Mouse (Mus musculus) layer of hippocampus, adult 9-11 months (tissue): ENCODE measurements at regions not wholly inside any gene's neighbourhood (a gene's known extent, or its start where the extent isn't known, plus 50 kb on each side); places are given as distances from the start of the nearest gene placed in this dataset.

Source experiments
- DNase-seq: peaks from one replicate; pipeline ENCODE4 v3.0.0; 2022

DNA sequence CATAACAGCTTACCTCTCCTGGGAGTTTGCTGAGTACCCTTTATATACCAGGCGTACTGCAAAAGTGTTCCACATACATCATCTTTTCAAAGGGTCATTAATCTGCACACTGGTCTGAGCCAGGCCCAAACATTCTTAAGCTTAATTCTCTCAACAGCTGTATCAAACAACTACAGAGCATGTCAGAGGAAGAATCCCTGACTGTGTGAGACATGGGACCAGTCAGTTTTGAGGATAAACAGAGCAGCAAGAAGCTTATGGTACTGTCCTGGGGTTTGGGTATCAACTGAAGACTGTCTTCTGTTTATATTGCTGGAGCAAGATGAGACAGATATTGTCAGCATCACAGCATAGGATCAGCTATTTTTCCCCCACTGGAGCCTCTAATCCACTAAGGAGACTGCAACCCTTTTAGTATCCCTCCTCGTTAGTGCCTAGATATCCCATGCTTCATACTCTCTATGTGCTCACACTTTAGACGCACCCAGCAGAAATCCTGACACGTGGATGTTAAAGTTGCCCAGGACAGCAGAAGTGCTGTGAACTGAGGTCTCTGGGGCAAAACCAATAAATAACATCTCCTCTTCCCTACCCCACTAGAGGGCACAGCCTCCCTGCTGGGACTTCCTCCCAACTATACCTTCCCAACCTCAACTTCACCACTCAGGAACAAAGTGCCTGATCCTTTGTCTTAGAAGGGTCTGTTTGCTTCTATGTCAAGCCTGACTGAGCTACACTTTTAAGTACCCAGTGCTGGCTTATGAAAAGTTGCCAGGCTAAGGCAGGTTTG, 271.6 kb downstream of the Gm826 start:
- DNase-seq, result no peak

- no peak for DNase-seq
These were observed 273.9 kb downstream of the Gm826 start for GRCm38 (mm10) chr2:160060091-160060490.

DNA sequence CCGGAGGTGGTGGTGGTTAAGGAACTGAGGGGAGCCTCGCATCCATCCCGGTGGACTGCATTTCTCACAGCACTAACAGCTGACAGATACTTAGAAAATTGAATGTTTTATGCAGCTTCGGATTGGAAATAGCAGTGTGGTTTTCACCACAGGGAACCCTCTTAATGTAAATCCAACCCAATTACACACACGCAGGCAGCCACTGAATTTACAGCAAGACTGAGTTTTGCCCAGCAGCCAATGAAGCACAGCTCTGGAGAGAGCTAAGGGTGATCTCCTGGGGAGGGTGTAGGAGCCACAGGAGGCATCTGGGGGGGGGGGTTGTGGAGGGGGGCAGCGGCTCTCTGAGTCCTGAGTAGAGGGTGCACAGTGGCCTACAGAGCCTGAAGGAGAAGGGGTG, 276.8 kb downstream of the Gm826 start:
- no peak for DNase-seq

- no peak for DNase-seq
These were observed 279.6 kb downstream of the Gm826 start for GRCm38 (mm10) chr2:160054411-160054810.

DNA sequence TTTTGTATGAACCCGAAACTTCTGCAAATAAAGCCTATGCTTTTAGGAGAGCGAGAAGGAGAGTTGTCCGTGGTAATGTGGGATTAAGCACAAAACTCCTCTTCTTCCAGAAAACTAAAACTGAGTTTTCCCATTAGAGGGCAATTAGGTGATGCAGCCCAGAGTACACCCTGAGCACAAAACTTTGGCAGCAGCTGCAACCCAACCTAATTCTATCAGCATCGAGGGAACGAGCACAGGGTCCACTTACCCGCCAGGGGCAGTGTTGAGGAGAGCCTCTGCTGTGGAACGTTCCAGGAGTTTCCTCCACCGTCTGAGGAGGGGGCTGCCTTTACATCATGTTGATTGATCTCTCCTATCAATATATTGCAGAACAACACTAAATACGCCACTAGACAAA, 285.7 kb downstream of the Gm826 start:
- no peak for DNase-seq

- DNase-seq, result no peak
These were observed 286.9 kb downstream of the Gm826 start for GRCm38 (mm10) chr2:160046881-160047543.

DNA sequence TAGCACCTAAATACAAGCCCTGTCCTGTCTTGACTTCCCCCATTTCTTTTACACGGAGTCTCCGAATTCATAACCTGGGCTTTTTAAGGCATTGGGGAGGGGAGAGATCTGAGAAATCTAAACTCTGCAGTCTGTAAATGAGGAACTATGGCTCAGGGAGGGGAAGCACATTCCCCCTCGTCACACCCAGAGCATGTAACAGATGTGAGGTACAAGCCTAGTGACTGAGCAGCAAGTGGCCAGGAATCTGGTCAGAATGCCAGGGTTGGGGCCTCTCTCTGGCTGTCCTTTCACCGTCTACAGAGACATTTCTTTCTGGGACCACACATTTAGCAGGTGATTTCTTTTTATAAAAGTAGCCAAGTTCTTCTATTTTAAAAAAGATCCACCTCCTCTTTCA, 289.4 kb downstream of the Gm826 start:
- peak; percentile 56 for DNase-seq

GRCm38 (mm10) chr2:160044184-160044583, 289.8 kb downstream of the Gm826 start:
- DNase-seq, result no peak

DNA sequence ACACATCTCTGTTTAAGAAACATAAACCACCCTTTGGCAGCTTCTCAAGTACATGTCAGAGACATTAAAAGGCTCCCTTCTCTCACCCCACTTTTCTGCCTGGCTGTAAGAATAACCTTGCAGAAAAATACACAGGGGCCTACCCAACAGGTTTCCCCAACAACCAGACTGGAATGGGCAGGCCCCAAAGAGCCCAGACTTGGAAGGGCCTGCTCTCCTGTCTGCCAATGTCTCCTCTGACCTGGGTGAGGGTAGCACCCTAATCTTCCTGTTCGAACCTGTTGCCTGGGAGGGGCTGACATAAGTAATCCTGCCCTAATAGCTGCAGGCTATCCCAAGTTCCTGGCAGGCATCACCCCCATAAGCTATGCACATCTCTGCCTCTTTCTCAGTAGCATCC, 304.5 kb downstream of the Gm826 start:
- DNase-seq, result no peak

- no peak for DNase-seq
These were observed 305.5 kb downstream of the Gm826 start for GRCm38 (mm10) chr2:160028459-160028858.

DNA sequence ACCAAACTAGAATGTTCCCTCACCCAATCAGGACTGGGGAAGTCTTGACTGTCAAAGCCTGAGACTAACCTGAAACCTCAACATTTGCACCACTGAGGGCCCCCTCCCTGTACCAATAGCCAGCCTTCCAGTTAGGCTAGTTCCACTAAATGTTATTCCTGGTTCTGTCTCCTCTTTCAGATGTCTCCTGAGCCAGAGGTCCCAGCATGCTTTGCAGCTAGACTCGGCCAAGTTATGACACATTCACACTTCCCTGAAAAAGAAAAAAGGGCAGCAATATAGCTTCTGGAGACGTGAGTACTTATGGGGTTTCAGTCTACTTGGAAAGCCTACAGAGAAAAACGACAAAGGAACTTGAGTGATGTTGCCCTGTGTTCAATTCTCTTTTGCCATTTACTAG, 308.1 kb downstream of the Gm826 start:
- no peak for DNase-seq

DNA sequence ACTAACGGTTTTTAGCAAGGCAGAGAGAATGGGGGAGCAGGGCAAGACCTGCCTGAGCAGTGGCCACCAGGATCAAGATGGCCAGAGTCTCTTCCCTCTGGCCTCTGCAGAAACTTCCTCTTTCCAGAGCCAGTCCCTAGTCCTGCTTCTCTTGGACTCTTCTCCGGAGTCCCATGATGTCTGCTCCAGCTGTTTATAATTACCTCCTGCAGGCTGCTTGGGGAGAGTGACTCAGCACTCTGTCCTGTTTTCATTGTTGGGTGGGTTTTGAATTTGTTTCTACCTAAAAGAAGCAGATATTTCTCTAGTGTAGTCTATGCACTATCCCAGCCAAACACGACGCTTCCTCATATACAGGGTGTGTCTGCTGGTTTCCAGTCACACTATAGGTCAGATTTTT, 312.4 kb downstream of the Gm826 start:
- no peak for DNase-seq

- no peak for DNase-seq
These were observed 313.1 kb downstream of the Gm826 start for GRCm38 (mm10) chr2:160020876-160021275.

GRCm38 (mm10) chr2:160017020-160017812, 316.7 kb downstream of the Gm826 start:
- no peak for DNase-seq

- DNase-seq, result no peak
These were observed 322.5 kb downstream of the Gm826 start for GRCm38 (mm10) chr2:160011421-160011820.

DNA sequence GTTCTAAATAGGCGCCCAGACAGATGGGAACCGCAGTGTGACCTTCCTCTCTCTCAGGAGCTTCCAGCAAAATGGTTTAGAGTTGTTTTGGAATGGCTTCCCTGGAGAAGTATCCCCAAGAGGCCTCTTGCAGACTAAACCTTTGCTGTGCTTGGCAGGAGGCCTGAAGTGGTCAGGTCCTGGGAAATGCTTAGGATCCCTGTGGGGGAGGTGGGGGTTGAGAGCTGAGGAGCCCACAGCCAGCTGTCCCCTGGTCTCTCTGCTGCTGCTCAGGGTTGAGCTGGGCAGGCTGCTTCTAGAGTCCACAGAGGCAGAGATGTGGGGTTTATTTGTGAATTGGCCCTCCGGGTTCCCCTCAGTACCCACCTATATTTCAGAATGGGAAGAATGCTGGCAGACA, 331.3 kb downstream of the Gm826 start:
- DNase-seq, result no peak

DNA sequence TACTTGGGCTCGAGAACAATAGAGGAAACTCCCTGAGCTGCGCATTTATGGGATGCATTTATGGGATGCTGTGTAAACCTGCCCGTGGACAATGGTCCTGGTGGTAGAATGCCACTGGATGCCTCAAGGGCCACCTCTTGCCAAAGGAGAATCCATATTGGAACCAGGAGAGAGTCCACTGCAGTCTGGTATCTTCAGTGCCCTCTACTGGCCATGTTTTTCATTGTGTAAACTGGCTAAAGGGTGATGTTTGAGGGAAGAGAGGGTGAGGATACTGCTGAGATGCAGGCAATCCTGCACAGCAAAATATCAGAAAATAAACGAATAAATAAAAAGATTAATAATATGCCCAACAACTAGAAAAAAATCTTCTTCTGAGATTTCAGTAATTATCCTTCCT, 333.5 kb downstream of the Gm826 start:
- no peak for DNase-seq

- DNase-seq, result no peak
These were observed 336.6 kb downstream of the Gm826 start for GRCm38 (mm10) chr2:159997395-159997794.

DNA sequence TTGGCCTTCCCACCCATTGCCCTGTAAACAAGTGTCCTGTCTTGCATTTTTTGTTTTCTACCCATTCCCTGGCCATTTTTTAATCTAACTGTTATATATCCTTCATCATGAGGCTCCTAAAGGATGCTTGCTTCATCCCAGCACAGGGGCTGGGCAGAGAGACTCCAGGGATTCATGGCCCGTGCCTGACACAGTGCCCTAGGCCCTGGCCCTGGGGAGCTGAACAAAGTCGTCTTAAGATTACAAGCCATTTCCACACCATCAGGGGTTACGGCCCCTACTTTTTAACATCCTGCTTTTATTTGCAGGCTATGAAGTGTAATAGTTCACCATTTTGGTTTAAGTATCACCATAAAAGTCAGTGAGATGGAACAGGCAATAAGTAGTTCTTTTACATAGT, 339.5 kb downstream of the Gm826 start:
- no peak for DNase-seq

DNA sequence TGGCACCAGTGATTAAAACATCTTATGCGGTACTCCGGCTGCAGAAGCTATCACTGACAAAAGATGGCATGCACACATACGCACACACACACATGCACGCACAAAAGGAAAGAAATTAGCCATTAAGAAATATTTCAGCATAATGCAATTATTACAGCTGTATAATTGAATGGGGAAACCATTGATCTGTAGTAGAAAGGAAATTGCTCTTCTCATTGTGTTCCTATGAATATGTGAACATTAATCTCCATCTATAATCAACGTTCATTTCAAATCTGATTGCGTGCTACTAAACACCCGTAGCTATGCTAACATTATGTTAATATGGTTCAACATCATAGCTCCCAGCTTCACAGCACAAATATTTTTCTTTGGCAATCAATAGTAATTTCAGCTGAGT, 347.2 kb downstream of the Gm826 start:
- DNase-seq, result no peak

DNA sequence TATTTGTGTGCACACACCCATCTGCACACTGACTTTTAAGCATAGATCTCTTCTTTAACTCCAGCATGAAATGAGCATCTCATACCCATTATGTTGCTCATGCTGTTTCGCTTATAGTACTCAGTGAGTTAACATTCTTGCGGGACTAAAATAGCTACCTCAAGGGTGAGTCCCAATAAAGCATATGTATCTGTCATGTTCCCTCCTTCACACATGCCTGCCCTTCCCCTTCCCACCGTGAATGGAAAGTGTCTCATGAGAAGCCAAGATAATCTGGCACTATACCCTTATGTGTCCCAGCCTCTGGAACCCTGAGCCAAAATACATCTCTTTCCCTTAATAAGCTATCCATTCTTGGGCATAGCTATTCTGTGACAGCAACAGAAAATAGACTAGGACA, 352.3 kb downstream of the Gm826 start:
- no peak for DNase-seq

DNA sequence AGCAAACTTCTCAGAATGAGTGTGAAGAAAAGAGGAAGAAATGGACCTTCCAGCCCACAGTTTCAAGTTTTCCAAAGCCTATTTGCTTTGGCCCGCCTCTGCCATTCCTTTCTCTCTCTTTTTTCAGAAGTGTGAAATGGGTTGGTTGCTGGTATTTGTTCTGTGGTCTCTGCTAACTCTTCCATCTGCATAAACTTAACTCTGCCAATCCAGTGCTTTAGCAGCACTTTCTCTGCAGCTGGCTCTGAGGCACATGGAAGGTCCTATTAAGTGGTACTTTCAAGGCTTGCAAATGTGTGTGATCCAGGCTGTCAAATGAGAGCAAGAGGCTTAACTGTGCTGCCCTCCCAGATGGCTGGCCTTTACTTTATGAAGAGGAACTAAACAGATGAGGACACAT, 383.6 kb downstream of the Gm826 start:
- DNase-seq, result no peak

DNA sequence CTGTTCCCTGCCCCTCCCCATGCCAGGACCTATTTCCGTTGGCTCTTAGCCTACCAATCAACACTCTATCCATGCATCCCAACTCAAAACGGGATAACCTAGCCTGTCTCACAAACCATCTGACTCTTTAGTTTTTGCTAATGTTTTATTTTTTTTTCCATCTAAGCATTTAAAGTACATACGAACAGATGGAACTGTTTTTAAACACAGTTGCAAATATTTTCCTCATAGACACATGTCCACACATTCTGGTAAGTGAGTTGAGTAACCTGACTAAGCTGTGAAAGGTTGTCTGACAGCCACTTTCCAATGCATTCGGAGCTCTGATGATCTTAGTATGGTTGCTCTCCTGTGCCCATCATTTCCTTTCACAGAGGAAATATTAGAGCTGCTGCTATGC, 384.9 kb downstream of the Gm826 start:
- DNase-seq, result no peak

DNA sequence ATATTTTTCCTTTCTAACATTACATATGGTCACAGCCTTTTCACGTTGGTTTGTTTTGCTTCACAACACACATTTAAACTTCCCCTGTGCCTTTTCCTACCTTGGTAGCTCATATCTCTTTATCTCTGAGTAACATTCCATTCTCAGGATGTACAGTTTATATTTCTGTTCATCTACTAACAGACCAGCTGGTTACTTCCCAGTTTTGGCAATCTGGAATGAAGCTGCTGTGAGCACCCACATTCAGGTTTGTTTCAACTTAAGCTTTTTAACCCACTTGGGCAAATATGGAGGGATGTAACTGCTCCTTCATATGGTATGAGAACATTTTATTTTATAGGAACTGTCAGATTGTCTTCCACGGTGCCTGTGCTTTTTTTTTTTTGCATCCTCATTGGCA, 403.2 kb downstream of the Gm826 start:
- no peak for DNase-seq
